Mouse (Mus musculus) kidney, postnatal 14 days (tissue): ENCODE measurements around the gene Elane.

Experiments used
- DNase-seq: peaks from one replicate; pipeline ENCODE4 v3.0.0; 2022; ENCODE audit warnings: mixed read lengths

Gene Elane

DNA sequence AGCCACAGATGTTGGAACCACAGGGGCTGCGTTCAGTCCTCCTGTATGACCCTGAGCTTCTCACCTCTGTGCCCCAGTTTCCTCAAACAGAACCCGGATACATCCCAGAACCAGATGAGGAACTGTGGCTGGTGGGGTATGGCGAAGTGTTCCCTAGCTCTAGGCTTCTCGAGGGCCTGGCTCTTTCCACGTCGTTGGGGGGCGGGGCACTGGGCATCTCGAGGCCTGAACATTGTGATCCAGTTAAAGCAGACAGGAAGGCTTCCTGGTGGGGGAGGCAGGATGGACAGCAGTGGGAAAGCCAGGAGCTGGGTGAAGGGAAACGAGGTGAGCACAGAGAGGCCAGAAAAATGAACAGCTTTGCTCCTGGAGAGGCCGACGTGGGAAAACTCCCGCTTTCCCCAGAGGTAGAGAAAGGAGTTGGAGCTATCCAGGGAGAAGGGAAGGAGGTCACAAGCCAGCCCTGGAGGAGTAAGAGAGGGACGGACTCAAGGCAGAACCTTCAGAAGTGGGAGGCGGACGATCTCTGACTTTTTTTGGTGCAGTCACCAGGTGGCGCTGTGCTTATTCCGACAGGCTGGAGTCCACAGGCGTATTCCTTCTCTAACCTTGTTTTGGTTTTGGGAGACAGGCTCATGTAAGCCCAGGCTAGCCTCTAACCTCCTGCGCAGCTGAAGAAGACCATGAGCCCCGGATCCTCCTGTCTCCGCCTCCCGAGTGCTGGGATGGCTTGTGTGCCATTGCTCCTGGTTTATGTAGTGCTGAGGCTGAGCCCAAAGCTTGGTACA is 2.6 kb upstream of the Elane start:
- peak; percentile 87 for DNase-seq

DNA sequence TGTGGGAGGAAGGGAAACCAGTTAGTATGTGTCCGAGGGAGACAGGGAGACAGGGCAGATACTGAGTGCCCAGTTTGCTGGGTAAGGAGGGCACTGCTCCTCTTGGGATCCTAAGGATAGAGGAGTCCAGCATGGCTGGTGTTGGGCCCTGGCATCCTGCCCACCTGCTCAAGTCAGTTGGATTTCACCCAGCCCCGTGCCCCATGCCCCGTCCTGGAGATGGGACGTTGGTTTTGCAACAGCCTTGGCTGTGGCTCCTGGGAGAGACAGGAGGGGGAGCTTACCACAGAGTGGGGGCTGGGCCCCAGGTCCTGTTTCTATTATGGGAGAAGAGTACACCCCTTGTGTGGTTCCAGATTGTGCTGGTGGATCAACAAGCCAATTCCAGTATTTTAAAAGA is 1.6 kb upstream of the Elane start:
- DNase-seq = peak; percentile 89

GRCm38 (mm10) chr10:79884938-79885337 is 1.1 kb upstream of the Elane start:
- peak; percentile 7 for DNase-seq

GRCm38 (mm10) chr10:79886611-79887010 is 564 bp downstream of the Elane start:
- DNase-seq = no peak

DNA sequence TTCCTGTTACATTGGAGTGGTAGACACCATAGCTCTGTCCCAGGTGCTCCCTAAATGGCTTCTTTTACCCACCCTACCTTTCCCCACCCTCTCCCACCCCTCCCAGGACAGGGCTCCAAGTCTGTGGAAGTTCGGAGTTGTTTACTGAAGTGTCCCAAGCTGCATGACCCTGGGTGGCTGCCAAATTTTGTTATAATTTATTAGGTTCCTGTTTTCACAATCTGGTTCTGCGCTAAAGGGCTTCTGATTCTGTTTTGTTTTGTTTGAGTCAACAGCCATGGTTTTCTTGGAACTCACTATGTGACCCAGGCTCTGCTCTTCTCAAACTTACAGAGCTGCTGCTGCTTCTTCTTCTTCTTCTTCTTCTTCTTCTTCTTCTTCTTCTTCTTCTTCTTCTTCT is 3.3 kb downstream of the Elane start:
- DNase-seq = peak; percentile 78

- no peak for DNase-seq
Observed at GRCm38 (mm10) chr10:79890670-79891069, 4.6 kb downstream of the Elane start, which contains the start of gene Cfd. TSS of gene Cfd (plus strand) at chr10:79890853.

- peak; percentile 80 for DNase-seq
Observed at GRCm38 (mm10) chr10:79892451-79893118, 6.5 kb downstream of the Elane start.

- DNase-seq = no peak
Observed at GRCm38 (mm10) chr10:79896306-79896705, 10.3 kb downstream of the Elane start.

GRCm38 (mm10) chr10:79896814-79897213 is 10.8 kb downstream of the Elane start:
- DNase-seq = no peak

DNA sequence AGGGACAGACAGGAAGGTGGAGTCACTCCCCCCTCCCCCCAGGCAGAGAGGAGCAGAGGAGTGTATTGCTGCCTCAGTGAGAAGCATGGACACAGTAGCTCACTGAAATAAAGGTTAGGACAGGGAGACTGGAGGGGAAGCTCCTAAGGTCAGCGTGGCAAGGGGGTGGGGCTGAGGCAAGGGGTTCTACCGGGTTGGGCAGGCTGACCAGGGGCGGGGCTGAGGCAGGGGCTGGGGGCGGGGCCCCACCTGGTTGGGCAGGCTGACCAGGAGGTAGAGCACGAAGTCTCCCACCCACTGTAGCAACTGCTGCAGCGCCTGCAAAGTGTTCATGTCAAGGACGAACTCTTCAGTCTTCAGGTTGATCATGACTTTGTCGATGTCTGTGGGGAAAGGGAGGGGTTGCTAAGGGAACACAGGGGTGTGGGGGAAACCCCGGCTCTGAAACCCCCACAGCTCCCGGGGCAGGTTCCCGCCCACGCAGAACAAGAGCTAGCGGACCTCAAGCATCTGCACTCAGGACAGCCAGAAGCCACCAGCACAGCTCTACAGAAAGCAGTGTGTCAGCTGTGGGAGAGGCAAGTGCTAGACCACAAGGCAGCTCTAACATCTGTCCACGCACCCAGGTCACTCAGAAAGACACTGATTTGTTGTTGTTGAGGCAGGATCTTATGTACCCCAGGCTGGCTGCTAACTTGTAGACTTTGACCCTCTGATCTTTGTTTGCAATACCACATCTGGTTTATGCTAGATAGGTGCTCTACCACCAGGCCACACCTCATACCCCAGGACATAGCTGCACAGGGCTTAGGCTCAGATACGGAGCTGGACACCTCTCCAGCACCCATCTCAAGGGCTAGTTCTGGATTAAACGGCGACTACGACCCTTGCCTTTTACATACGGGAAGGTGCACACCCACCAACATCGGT is 11.5 kb downstream of the Elane start:
- DNase-seq = peak; percentile 47

DNA sequence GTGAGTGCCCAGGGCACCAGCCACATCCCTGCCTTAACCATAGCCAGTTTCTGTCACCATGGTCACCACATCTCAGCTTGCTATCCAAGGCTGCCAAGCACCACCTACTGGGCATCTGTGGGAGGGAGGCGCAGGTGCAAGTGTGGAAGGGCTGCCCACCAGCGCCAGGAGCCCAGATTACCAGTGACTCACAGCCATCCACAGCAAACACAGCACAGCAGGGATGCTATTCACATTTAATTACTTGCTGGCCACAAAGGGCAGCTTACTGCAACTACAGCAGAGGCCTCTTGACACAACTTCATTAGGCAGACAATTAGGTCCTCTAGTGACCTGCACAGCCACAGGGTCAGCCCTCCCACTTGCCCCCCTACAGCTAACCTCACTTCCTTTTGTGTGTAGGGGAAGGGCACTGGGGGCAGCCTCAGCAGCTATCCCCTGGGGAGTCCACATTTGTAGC is 14.9 kb downstream of the Elane start:
- DNase-seq = no peak

- DNase-seq = no peak
Observed at GRCm38 (mm10) chr10:79906712-79907111, 20.7 kb downstream of the Elane start.

GRCm38 (mm10) chr10:79907415-79907814 is 21.4 kb downstream of the Elane start:
- no peak for DNase-seq

GRCm38 (mm10) chr10:79908167-79909091 is 22.4 kb downstream of the Elane start, which contains the start of gene Med16:
TSS of gene Med16 (minus strand) at chr10:79908923.
- peak; percentile 97 for DNase-seq

- DNase-seq = peak; percentile 64
Observed at GRCm38 (mm10) chr10:79909092-79909922, 23.3 kb downstream of the Elane start.

DNA sequence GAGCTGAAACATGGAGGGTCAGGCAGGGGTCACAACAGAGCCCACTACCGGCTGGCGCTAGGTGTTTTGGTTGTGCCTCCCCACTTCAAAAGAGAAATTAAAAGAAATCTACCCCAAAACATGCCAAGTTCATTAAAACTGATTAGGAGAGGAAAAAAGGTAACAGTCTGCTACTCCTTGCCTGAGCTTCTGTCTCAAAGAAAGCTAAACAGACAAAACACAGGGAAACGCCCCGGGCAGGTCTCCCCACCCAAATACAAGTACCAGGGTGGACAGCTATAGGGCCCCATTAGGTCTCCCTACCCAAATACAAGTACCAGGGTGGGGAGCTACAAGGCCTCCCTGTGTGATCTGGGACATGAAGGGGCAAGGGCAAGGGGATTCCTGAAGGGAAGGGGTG is 24.5 kb downstream of the Elane start, which contains the start of gene Gm26602:
Gm26602 (plus strand) TSS at position 301 of the 400 bp plus-strand sequence.
- DNase-seq = no peak

DNA sequence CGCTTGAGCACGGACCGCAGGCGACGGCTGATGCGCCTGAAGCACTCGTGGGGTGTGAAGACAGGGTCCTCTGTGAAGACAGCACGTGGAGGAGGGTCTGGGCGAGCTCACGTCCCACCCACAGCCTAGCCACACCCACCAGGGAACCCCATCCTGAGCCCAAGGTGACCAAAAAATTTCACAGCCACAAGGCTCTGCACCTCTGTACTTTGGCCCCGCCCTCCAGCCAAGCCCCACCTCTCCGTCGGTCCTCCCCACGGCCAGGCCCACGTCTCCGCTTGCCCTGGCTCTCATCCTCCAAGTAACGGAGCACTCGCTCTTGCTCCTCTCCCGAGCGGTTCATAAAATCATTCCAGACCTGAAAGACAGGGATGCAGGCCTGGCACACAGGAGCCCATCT is 26.4 kb downstream of the Elane start:
- DNase-seq = no peak

DNA sequence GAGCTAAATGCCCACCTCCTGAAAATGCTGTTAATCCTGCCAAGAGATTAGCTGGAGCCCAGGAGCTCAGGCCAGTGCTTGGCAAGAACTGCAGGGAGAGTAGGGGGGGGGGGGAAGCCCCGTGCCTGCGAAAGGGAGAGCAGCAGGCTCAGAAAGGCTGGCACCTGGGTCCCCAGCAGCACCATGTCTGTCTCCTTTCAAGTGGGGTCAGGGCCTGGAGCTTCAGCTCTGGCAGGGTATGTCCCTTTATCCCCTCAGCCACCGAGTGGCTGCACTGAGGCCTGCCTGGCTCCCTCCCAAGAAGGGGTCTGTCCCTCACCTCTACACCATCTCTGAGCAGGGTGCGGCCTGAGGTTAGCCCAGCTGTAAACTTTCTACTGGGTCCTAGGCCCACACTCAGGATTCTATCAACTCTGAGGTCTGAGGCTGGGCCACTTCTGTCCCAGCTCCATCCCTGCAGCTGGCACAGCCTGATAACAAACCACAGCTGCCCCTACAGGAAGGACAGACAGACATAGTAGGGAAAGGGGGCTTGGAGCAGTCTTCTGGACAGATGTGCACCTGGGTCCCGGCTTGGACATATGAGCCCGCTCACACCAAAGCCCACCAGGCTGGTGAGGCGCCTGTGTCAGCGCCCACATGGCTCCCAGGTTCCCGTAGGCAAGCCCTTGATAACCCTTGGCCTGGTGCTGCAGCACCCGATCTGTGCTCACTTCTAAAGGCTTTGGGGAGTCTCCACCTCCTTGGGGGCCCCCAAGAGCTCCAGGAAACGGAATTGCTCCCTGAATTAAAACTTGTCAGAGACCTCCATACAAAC is 28.3 kb downstream of the Elane start:
- DNase-seq = no peak

DNA sequence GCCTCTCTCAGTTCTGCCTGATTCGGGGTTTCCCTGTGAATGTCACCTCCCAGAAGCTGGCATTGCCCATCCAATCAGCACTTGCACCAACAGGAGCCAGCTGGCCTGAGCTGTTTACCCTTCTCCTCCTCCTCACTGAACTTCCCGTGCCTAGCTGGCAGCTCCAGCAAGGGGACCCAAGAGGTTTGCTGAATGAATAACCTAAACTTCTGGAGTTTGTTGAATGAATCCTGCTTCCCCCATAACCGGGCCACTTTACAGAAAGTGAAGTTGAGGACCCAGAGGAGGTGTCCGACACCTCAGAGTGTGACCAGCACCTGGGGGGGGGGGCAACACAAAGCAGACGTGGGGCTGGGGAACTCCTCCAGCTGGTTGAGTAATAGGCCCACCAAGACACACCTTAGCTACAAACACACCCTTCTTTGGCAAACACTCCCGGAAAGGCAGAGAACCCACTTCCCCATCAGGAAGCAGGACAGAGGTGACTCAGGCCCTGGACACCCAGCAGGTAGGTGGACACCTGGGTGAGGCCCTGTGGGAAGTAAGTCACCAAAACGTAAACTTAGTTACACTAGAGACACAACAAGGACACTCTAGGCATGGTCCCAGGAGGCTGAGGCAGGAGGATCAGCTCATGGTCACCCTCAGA is 29.0 kb downstream of the Elane start:
- no peak for DNase-seq
